Mouse (Mus musculus) cerebellum, adult 2 months (tissue): ENCODE measurements around the gene Clta. TPM values are rescaled to one million over a fixed set of nuclear protein-coding genes. Genes with fewer than 3 reads are reported as not detected.
A peak's percentile ranks its signal among the peaks of the same experiment; 100 is the strongest.

Experiments used
- DNase-seq, 2 experiments: peaks; one replicate each; pipeline ENCODE4 v3.0.0; 2021
- H3K27ac ChIP-seq: fragments of 200-500 bp; 2 replicates; pipeline ENCODE4 v1.5.1; 2012; ENCODE audit warnings: low read length, control low read depth, inconsistent platforms; ENCODE audit not compliant: insufficient read depth
- H3K27me3 ChIP-seq: fragments of 200-500 bp; 2 replicates; pipeline ENCODE4 v1.6.1; 2012; ENCODE audit warnings: inconsistent platforms, mild to moderate bottlenecking, low read length, moderate library complexity; ENCODE audit not compliant: control insufficient read depth, insufficient read depth
- H3K4me1 ChIP-seq: fragments of 200-500 bp; 2 replicates; pipeline ENCODE4 v1.6.1; 2011; ENCODE audit warnings: low read length; ENCODE audit not compliant: control insufficient read depth, insufficient read depth
- H3K4me3 ChIP-seq: fragments of 200-500 bp; replicated peaks from 2 replicates; pipeline ENCODE3; 2011; ENCODE audit warnings: mild to moderate bottlenecking, low read depth, low read length, control low read depth; ENCODE audit not compliant: insufficient read depth
- CTCF ChIP-seq: fragments of 200-500 bp; IDR thresholded peaks from 2 replicates; pipeline ENCODE4 v1.5.1; 2011; ENCODE audit warnings: low read depth, mild to moderate bottlenecking, control low read depth, low read length, moderate library complexity, borderline replicate concordance; ENCODE audit not compliant: insufficient read depth
- POLR2A ChIP-seq: fragments of 200-500 bp; IDR thresholded peaks from 2 replicates; pipeline ENCODE4 v1.6.1; 2011; ENCODE audit warnings: low read length, control low read depth, borderline replicate concordance; ENCODE audit not compliant: insufficient read depth
- WGBS: fragments of 180-500 bp; shearing (Covaris S2); methylation state at CpG from one replicate; pipeline ENCODE4 v1.1.7; 2018; 5-methylcytosine and 5-hydroxymethylcytosine counted together
- polyA plus RNA-seq: library from polyadenylated mRNA; depleted of rRNA; stranded (reverse); fragments of >200 nt; gene quantifications from 2 replicates; pipeline ENCODE4 v1.2.3, GENCODE M21; 2012

Gene Clta
- polyA plus RNA-seq, 1 experiment: 486 TPM

DNA sequence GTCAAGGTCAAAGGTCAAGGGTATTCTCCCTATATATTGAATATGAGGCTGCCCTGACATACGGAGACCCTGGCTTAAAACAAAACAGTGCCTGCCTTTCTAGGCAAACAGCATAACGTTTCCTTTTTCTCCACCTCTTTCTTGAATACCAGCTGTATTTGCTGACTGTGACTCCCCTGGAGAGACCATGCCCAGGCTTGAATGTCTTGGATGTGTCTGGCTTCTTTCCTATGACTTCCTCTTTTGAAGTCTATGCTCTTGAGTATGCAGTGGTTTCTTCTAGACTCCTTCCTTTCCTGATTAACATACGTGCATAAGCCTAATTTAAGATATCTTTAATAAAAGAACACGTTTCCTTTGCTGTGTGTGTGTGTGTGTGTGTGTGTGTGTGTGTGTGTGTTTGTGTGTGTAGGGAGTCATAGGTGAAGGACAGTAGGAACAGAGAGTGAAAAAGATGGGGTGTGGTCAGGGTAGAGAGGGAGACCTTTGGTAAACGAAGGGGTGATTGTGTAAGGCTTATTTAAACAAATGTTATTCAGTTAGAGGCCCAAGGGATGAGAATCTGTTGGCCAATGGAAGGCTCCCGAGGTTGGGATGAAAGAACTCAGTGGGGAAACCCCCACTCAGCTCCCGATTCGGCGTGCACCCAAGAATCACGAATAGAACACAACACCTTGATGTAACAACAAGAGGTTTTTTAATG lies 29.2 kb upstream of the Clta start:
- DNase-seq: no peak
- no peak overlapping the region for H3K4me3 ChIP-seq
- TF ChIP-seq POLR2A: no peak
- no peak for TF ChIP-seq CTCF
- H3K27me3 ChIP-seq: no peaks in the 10 kb centered on the region
- 86% methylated on average over 10 of the region's 10 CpGs for WGBS
- no peaks in the 10 kb centered on the region for H3K4me1 ChIP-seq
- no peak overlapping the region for H3K27ac ChIP-seq

GRCm38 (mm10) chr4:43976223-43976740 lies 28.0 kb upstream of the Clta start:
- Histone ChIP-seq H3K4me1 (no peaks in the 10 kb centered on the region), H3K4me3 (no peak overlapping the region), H3K27ac (no peak overlapping the region), H3K27me3 (no peaks in the 10 kb centered on the region)
- no peak for DNase-seq
- TF ChIP-seq CTCF (no peak), POLR2A (no peak)
- 85% methylated on average over 6 of the region's 6 CpGs for WGBS

GRCm38 (mm10) chr4:43978521-43979443 lies 25.5 kb upstream of the Clta start:
- H3K27ac ChIP-seq: no peak overlapping the region
- WGBS: 44% methylated on average over 17 of the region's 17 CpGs
- DNase-seq: no peak
- H3K4me3 ChIP-seq: no peak overlapping the region
- no peaks in the 10 kb centered on the region for H3K27me3 ChIP-seq
- no peaks in the 10 kb centered on the region for H3K4me1 ChIP-seq
- no peak for TF ChIP-seq POLR2A
- no peak for TF ChIP-seq CTCF

DNA sequence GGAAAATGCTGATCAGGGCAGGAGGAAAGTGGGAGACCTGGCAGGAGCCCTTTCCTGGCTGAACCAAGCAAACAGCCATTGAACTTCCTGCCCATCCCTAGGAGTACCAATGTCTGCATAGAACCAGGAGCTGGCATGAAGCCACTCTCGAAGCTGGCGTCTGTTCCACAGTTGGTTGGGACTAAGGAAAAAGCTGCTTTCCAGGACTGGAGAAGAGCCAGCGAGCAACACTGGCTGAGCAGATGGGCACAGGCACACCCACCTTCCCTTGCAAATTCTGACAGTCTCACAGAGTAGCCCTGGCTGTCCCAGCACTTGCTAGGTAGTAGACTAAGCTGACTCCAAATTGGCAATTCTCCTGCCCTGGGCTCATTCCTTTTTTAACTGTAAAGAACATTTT lies 24.5 kb upstream of the Clta start:
- H3K4me1 ChIP-seq: no peaks in the 10 kb centered on the region
- H3K27me3 ChIP-seq: no peaks in the 10 kb centered on the region
- H3K4me3 ChIP-seq: no peak overlapping the region
- WGBS: under 1% methylated on average over 3 of the region's 3 CpGs
- peak; percentile 82 to 91 for DNase-seq
- TF ChIP-seq POLR2A: no peak
- no peak; the same call in 1 of the 2 replicates for TF ChIP-seq CTCF
- no peak overlapping the region for H3K27ac ChIP-seq

- TF ChIP-seq POLR2A (no peak), CTCF (no peak)
- H3K4me3 ChIP-seq: no peak overlapping the region
- no peak for DNase-seq
- H3K4me1 ChIP-seq: no peaks in the 10 kb centered on the region
- 47% methylated on average over 4 of the region's 4 CpGs for WGBS
- no peaks in the 10 kb centered on the region for H3K27me3 ChIP-seq
- H3K27ac ChIP-seq: no peak overlapping the region
Observed at GRCm38 (mm10) chr4:43980236-43980635, 24.0 kb upstream of the Clta start.

DNA sequence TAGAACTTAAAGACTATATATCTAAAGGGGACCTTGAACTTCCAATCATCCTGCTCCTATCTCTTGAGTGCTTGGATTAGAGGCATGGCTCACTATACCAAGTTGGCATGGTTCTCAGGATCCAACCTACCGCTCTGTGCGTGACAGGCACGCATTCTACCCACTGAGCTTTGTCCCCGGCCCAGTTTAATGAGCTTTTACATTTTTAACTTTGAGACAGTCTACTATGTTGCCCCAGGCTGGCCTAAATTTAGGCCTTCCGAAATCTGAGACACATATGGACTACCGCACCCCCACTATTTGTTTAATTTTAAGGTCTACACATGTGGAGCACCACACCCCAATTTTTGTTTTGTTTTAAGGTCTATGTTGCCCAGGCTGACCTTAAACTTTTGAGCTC lies 23.4 kb upstream of the Clta start:
- WGBS: 94% methylated on average over 6 of the region's 6 CpGs
- no peak overlapping the region for H3K27ac ChIP-seq
- no peak for DNase-seq
- no peak for TF ChIP-seq POLR2A
- no peak for TF ChIP-seq CTCF
- no peaks in the 10 kb centered on the region for H3K27me3 ChIP-seq
- H3K4me3 ChIP-seq: no peak overlapping the region
- no peaks in the 10 kb centered on the region for H3K4me1 ChIP-seq

DNA sequence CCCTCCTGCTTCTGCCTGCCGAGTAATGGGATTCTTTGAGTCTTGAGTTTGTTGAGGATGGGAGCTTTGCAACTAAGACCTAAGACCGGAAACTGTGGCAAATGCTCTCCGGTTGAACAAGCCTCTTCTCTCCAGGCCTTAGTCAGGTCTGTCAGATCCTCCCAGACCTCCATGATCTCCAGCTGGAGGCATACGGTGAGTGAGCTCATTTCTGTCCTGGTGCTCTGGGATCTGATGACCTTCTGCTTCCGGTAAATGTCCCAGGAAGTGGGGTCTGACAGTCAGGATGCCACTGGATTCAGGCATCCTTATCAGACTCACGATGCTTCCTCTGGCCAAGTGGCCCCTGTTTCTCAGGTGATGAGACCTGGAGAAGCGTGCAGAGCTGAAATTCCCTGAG lies 23.0 kb upstream of the Clta start:
- 92% methylated on average over 7 of the region's 7 CpGs for WGBS
- no peak overlapping the region for H3K27ac ChIP-seq
- no peak overlapping the region for H3K4me3 ChIP-seq
- TF ChIP-seq POLR2A (no peak), CTCF (no peak)
- DNase-seq: no peak
- no peaks in the 10 kb centered on the region for H3K4me1 ChIP-seq
- H3K27me3 ChIP-seq: no peaks in the 10 kb centered on the region
